Mouse (Mus musculus) myocyte (in vitro differentiated cells): ENCODE results near the gene Adcy4. TPM values are rescaled to one million over a fixed set of nuclear protein-coding genes. Genes with fewer than 3 reads are reported as not detected.

Source experiments
- H3K27me3 ChIP-seq: one replicate; pipeline ENCODE4 v1.6.1; 2011; ENCODE audit not compliant: control insufficient read depth, insufficient read depth, insufficient read length
- H3K36me3 ChIP-seq: one replicate; pipeline ENCODE4 v1.6.1; 2011; ENCODE audit not compliant: control insufficient read depth, insufficient read depth
- H3K4me2 ChIP-seq: one replicate; pipeline ENCODE4 v1.6.1; 2011; ENCODE audit warnings: low read depth, control low read depth
- H3K4me3 ChIP-seq: one replicate; pipeline ENCODE4 v1.5.1; 2011; ENCODE audit warnings: mild to moderate bottlenecking, control low read depth, moderate library complexity
- H3K79me2 ChIP-seq: one replicate; pipeline ENCODE4 v1.6.1; 2011; ENCODE audit not compliant: control insufficient read depth, insufficient read depth
- H3ac ChIP-seq: one replicate; pipeline ENCODE4 v1.6.1; 2011; ENCODE audit not compliant: control insufficient read depth, insufficient read length
- CEBPB ChIP-seq: IDR thresholded peaks from 2 replicates; pipeline ENCODE4 v1.6.1; 2011; ENCODE audit warnings: mild to moderate bottlenecking, moderate library complexity; ENCODE audit not compliant: poor library complexity, insufficient read depth, severe bottlenecking
- E2F4 ChIP-seq: IDR thresholded peaks from one replicate; pipeline ENCODE4 v1.6.1; 2011; ENCODE audit warnings: mild to moderate bottlenecking, control low read depth, moderate library complexity; ENCODE audit not compliant: insufficient read depth
- MAX ChIP-seq: IDR thresholded peaks from one replicate; pipeline ENCODE4 v1.6.1; 2011; ENCODE audit warnings: low read depth, mild to moderate bottlenecking, control low read depth
- MYOD1 ChIP-seq, 3 experiments: IDR thresholded peaks; one replicate each; pipeline ENCODE4 v1.6.1; 2011; ENCODE audit warnings: control low read depth in 2 of 3, low read depth in 2 of 3, mild to moderate bottlenecking in 2 of 3, moderate library complexity in 1 of 3; ENCODE audit not compliant: insufficient read length in 2 of 3, control insufficient read depth in 1 of 3
- MYOG ChIP-seq, 3 experiments: IDR thresholded peaks; one replicate each; pipeline ENCODE4 v1.6.1; 2011; ENCODE audit warnings: control low read depth in 2 of 3, low read depth in 2 of 3, mild to moderate bottlenecking in 2 of 3; ENCODE audit not compliant: insufficient read length in 2 of 3, control insufficient read depth in 1 of 3, insufficient read depth in 1 of 3
- POLR2A ChIP-seq: IDR thresholded peaks from one replicate; pipeline ENCODE4 v1.6.1; 2011; ENCODE audit warnings: low read depth, mild to moderate bottlenecking, control low read depth, moderate library complexity; ENCODE audit not compliant: insufficient read length
- POLR2AphosphoS2 ChIP-seq: IDR thresholded peaks from one replicate; pipeline ENCODE4 v1.6.1; 2011; ENCODE audit warnings: low read depth, control low read depth; ENCODE audit not compliant: insufficient read length
- REST ChIP-seq: IDR thresholded peaks from one replicate; pipeline ENCODE4 v1.6.1; 2011; ENCODE audit warnings: mild to moderate bottlenecking, control low read depth, moderate library complexity; ENCODE audit not compliant: insufficient read depth, insufficient read length
- SRF ChIP-seq: IDR thresholded peaks from one replicate; pipeline ENCODE4 v1.6.1; 2011; ENCODE audit warnings: low read depth; ENCODE audit not compliant: control insufficient read depth, insufficient read length
- TCF12 ChIP-seq: IDR thresholded peaks from one replicate; pipeline ENCODE4 v1.6.1; 2011; ENCODE audit warnings: mild to moderate bottlenecking, control low read depth; ENCODE audit not compliant: poor library complexity, insufficient read depth, severe bottlenecking
- TCF3 ChIP-seq: IDR thresholded peaks from one replicate; pipeline ENCODE4 v1.6.1; 2011; ENCODE audit warnings: low read depth, control low read depth; ENCODE audit not compliant: insufficient read length
- USF1 ChIP-seq: IDR thresholded peaks from one replicate; pipeline ENCODE4 v1.6.1; 2011; ENCODE audit warnings: low read depth, mild to moderate bottlenecking, control low read depth, moderate library complexity
- polyA plus RNA-seq: library from polyadenylated mRNA; unstranded; fragments of >200 nt; fragmentation: generic; extraction: Trizol; gene quantifications from one replicate; pipeline ENCODE4 v1.2.1, GENCODE M21; 2012; ENCODE audit warnings: missing spikeins

The Adcy4 gene
- polyA plus RNA-seq, 1 experiment: 0.06 TPM

- Histone ChIP-seq H3ac (no peak overlapping the region), H3K27me3 (no peaks in the 10 kb centered on the region), H3K4me2 (peak overlapping the region; percentile 90), H3K79me2 (peaks cover 21% of the 10 kb centered on the region), H3K4me3 (no peak overlapping the region), H3K36me3 (peaks cover 12% of the 10 kb centered on the region)
- peak in 2 of 3 experiments; percentile 30 to 35 for TF ChIP-seq MYOD1 (IDR thresholded peaks at IDR 0.05; ENCODE audit: control insufficient read depth in 1 of 3, insufficient read length in 2 of 3, low read depth in 2 of 3)
- TF ChIP-seq CEBPB: no peak
- TF ChIP-seq MYOG (IDR thresholded peaks at IDR 0.05; ENCODE audit: control insufficient read depth in 1 of 3, insufficient read depth in 1 of 3, insufficient read length in 2 of 3, low read depth in 2 of 3): peak in 2 of 3 experiments; percentile 12 to 47
Observed at GRCm38 (mm10) chr14:55743711-55744110, 40.2 kb downstream of the Adcy4 start.

GRCm38 (mm10) chr14:55737086-55737687 is 46.7 kb downstream of the Adcy4 start:
- Histone ChIP-seq H3K4me2 (no peak overlapping the region), H3K36me3 (peaks cover 9% of the 10 kb centered on the region), H3K4me3 (no peak overlapping the region), H3K79me2 (no peaks in the 10 kb centered on the region), H3ac (no peak overlapping the region), H3K27me3 (no peaks in the 10 kb centered on the region)
- TF ChIP-seq MYOG (IDR thresholded peaks at IDR 0.05; ENCODE audit: control insufficient read depth in 1 of 3, insufficient read depth in 1 of 3, insufficient read length in 2 of 3, low read depth in 2 of 3) (no peak), TCF12 (no peak), USF1 (no peak), POLR2AphosphoS2 (no peak), CEBPB (no peak)

- no peaks in the 10 kb centered on the region for H3K27me3 ChIP-seq
Observed at GRCm38 (mm10) chr14:55735758-55736157, 48.1 kb downstream of the Adcy4 start.

GRCm38 (mm10) chr14:55735334-55735733 is 48.6 kb downstream of the Adcy4 start:
- no peak overlapping the region for H3K4me2 ChIP-seq
- TF ChIP-seq TCF3: no peak
- no peak for TF ChIP-seq USF1
- TF ChIP-seq SRF: no peak
- no peak for TF ChIP-seq MYOD1 (IDR thresholded peaks at IDR 0.05; ENCODE audit: control insufficient read depth in 1 of 3, insufficient read length in 2 of 3, low read depth in 2 of 3)
- TF ChIP-seq TCF12: no peak
- TF ChIP-seq POLR2AphosphoS2: no peak
- no peak for TF ChIP-seq MYOG (IDR thresholded peaks at IDR 0.05; ENCODE audit: control insufficient read depth in 1 of 3, insufficient read depth in 1 of 3, insufficient read length in 2 of 3, low read depth in 2 of 3)
- TF ChIP-seq MAX: no peak
- no peak for TF ChIP-seq E2F4
- TF ChIP-seq POLR2A: no peak
- no peak for TF ChIP-seq CEBPB
- no peak for TF ChIP-seq REST
- no peaks in the 10 kb centered on the region for H3K27me3 ChIP-seq
- no peak overlapping the region for H3ac ChIP-seq
- no peaks in the 10 kb centered on the region for H3K36me3 ChIP-seq
- H3K4me3 ChIP-seq: no peak overlapping the region
- H3K79me2 ChIP-seq: no peaks in the 10 kb centered on the region

More at GRCm38 (mm10) chr14:55735758-55736157, 48.1 kb downstream of the Adcy4 start:
- Histone ChIP-seq H3K4me3 (no peak overlapping the region), H3K79me2 (no peaks in the 10 kb centered on the region), H3K36me3 (no peaks in the 10 kb centered on the region), H3ac (no peak overlapping the region), H3K4me2 (no peak overlapping the region)
- no peak for TF ChIP-seq POLR2AphosphoS2
- no peak for TF ChIP-seq USF1

GRCm38 (mm10) chr14:55734869-55735268 is 49.0 kb downstream of the Adcy4 start:
- no peak overlapping the region for H3K4me2 ChIP-seq
- H3K36me3 ChIP-seq: no peaks in the 10 kb centered on the region
- no peaks in the 10 kb centered on the region for H3K27me3 ChIP-seq
- no peaks in the 10 kb centered on the region for H3K79me2 ChIP-seq
- H3K4me3 ChIP-seq: no peak overlapping the region
- TF ChIP-seq CEBPB: peak; percentile 55; the same call in 1 of the 2 replicates
- no peak for TF ChIP-seq TCF12
- no peak overlapping the region for H3ac ChIP-seq

- no peaks in the 10 kb centered on the region for H3K36me3 ChIP-seq
- H3ac ChIP-seq: no peak overlapping the region
- no peak for TF ChIP-seq E2F4
- no peak for TF ChIP-seq POLR2AphosphoS2
- TF ChIP-seq MYOG (IDR thresholded peaks at IDR 0.05; ENCODE audit: control insufficient read depth in 1 of 3, insufficient read depth in 1 of 3, insufficient read length in 2 of 3, low read depth in 2 of 3): no peak
- no peak for TF ChIP-seq TCF12
- no peak for TF ChIP-seq TCF3
- TF ChIP-seq REST: no peak
- TF ChIP-seq POLR2A: no peak
- no peak for TF ChIP-seq USF1
- no peak for TF ChIP-seq SRF
- TF ChIP-seq CEBPB: no peak
- no peak for TF ChIP-seq MAX
- TF ChIP-seq MYOD1 (IDR thresholded peaks at IDR 0.05; ENCODE audit: control insufficient read depth in 1 of 3, insufficient read length in 2 of 3, low read depth in 2 of 3): no peak
- no peak overlapping the region for H3K4me3 ChIP-seq
- H3K27me3 ChIP-seq: no peaks in the 10 kb centered on the region
- H3K4me2 ChIP-seq: no peak overlapping the region
- H3K79me2 ChIP-seq: no peaks in the 10 kb centered on the region
Observed at GRCm38 (mm10) chr14:55733889-55734288, 50.0 kb downstream of the Adcy4 start.
